Mouse (Mus musculus): ENCODE measurements around the gene Polr2c. TPM values are rescaled to one million over a fixed set of nuclear protein-coding genes. Genes with fewer than 3 reads are reported as not detected.
"Not testable (repeated sequence)": the region's sequence is repeated elsewhere in the genome, so short reads cannot be mapped to it uniquely, and the experiment has no call there.

Polr2c gene
- total RNA-seq, 4 experiments from 2014 or later = 62.9 to 80.4 (median 72.9) TPM

GRCm38 (mm10) chr8:94838600-94838999, 18.6 kb upstream of the Polr2c start:
- DNase-seq (ENCODE audit: low spot score in 2 of 2) = peak; percentile 68 to 72

GRCm38 (mm10) chr8:94841183-94841582, 16.1 kb upstream of the Polr2c start:
- DNase-seq (ENCODE audit: low spot score in 2 of 2) = no peak

- no peak for DNase-seq (ENCODE audit: low spot score in 2 of 2)
Observed at GRCm38 (mm10) chr8:94850049-94850448, 7.2 kb upstream of the Polr2c start.

- not testable (repeated sequence) for DNase-seq (ENCODE audit: low spot score in 2 of 2)
Observed at GRCm38 (mm10) chr8:94854761-94855160, 2.5 kb upstream of the Polr2c start.

- no peak for DNase-seq (ENCODE audit: low spot score in 2 of 2)
Observed at GRCm38 (mm10) chr8:94857011-94857345, 272 bp upstream of the Polr2c start.

GRCm38 (mm10) chr8:94861352-94861910, 4.2 kb downstream of the Polr2c start:
- no peak for DNase-seq (ENCODE audit: low spot score in 2 of 2)

- no peak for DNase-seq (ENCODE audit: low spot score in 2 of 2)
Observed at GRCm38 (mm10) chr8:94862487-94863220, 5.4 kb downstream of the Polr2c start.

- DNase-seq (ENCODE audit: low spot score in 2 of 2) = no peak
Observed at GRCm38 (mm10) chr8:94863897-94864673, 6.8 kb downstream of the Polr2c start.

- no peak for DNase-seq (ENCODE audit: low spot score in 2 of 2)
Observed at GRCm38 (mm10) chr8:94865292-94865691, 8.0 kb downstream of the Polr2c start.

GRCm38 (mm10) chr8:94866921-94867320, 9.7 kb downstream of the Polr2c start:
- no peak for DNase-seq (ENCODE audit: low spot score in 2 of 2)

GRCm38 (mm10) chr8:94869146-94869545, 11.9 kb downstream of the Polr2c start:
- no peak for DNase-seq (ENCODE audit: low spot score in 2 of 2)

- no peak for DNase-seq (ENCODE audit: low spot score in 2 of 2)
Observed at GRCm38 (mm10) chr8:94870003-94870402, 12.8 kb downstream of the Polr2c start.

- peak; percentile 64 to 66 for DNase-seq (ENCODE audit: low spot score in 2 of 2)
Observed at GRCm38 (mm10) chr8:94870474-94871107, 13.3 kb downstream of the Polr2c start.

- peak; percentile 67 to 74 for DNase-seq (ENCODE audit: low spot score in 2 of 2)
Observed at GRCm38 (mm10) chr8:94871108-94871894, 14.1 kb downstream of the Polr2c start.

GRCm38 (mm10) chr8:94872156-94872555, 14.9 kb downstream of the Polr2c start:
- DNase-seq (ENCODE audit: low spot score in 2 of 2) = no peak

GRCm38 (mm10) chr8:94872576-94872975, 15.3 kb downstream of the Polr2c start:
- no peak for DNase-seq (ENCODE audit: low spot score in 2 of 2)

- peak in 1 of 2 experiments; percentile 72 for DNase-seq (ENCODE audit: low spot score in 2 of 2)
Observed at GRCm38 (mm10) chr8:94874358-94874757, 17.1 kb downstream of the Polr2c start.

- DNase-seq (ENCODE audit: low spot score in 2 of 2) = no peak
Observed at GRCm38 (mm10) chr8:94875096-94875870, 18.0 kb downstream of the Polr2c start.

GRCm38 (mm10) chr8:94875871-94876150, 18.6 kb downstream of the Polr2c start:
- DNase-seq (ENCODE audit: low spot score in 2 of 2) = no peak

- DNase-seq (ENCODE audit: low spot score in 2 of 2) = peak in 1 of 2 experiments; percentile 62
Observed at GRCm38 (mm10) chr8:94876197-94876730, 19.0 kb downstream of the Polr2c start, which contains the start of gene Dok4. Gene Dok4, minus strand, starts transcription at chr8:94876330.
